Mouse (Mus musculus): Measurements from ENCODE around the gene Fadd.

Fadd gene

DNA sequence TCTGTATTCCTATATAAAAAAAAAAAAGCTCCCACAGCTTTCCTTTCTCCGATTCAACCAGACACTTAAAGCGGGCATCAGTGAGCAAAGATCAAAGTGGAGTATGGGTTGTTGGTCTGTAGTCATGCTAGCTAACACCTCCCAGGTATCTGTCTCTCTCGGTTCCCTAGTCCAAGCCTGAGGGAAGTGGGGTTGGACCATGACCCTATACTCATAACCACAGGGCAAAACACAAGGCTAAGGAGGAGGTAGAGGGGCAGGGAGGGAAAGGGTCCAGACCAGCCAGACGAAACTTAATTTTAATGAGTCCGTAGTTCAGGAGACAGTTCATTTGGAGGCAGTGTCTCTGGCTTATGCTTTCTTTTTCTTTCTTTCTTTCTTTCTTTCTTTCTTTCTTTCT, 10.0 kb downstream of the Fadd start:
- no peak for DNase-seq

DNA sequence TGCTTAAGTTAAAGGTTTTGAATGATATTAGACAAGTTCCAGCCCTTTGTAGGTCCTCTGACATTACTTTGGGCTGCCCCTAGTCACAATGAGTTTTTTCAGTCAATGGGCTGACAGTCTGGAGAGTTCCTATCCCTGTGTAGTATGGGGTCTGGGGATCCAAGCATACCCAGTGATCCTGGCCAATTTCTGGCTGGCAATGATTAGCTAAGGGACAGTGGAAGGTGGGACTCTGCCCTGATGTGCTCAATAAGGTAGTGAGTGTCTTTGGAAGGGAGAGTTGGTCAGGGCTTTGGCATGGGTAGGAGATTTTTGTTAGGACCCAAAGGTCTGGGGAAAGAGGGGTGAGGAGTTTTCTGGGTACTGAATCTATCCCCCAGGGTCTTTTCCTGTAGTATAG, 10.7 kb downstream of the Fadd start:
- DNase-seq, result no peak

GRCm38 (mm10) chr7:144569428-144569827, 12.8 kb downstream of the Fadd start:
- DNase-seq, result peak in 1 of 2 experiments; percentile 41

GRCm38 (mm10) chr7:144568091-144568490, 14.2 kb downstream of the Fadd start:
- DNase-seq, result no peak

- DNase-seq, result no peak
Observed at GRCm38 (mm10) chr7:144566921-144567682, 15.2 kb downstream of the Fadd start.

- DNase-seq, result peak; percentile 55 to 64
Observed at GRCm38 (mm10) chr7:144563456-144564155, 18.7 kb downstream of the Fadd start.

- DNase-seq, result no peak
Observed at GRCm38 (mm10) chr7:144562016-144562415, 20.2 kb downstream of the Fadd start.

DNA sequence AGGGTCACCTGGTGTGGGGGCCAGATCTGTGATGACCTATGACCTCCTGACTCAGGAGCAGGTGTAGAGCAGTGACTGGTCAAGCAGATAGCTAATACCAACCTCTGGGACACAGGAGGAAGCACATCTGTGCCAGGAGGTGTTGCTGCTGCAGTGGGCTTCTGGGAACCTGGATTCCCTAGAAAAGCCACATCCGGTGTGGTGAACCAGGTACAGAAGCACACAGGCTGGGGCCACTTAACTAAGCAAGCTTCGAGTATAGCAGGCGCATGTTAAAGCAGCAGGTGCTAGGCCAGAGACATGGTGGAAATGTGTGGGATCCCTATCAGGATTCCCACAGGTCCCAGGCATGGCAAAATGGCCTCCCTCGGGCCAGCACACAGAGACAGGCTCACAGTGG, 21.7 kb downstream of the Fadd start:
- DNase-seq, result no peak

GRCm38 (mm10) chr7:144558552-144558951, 23.7 kb downstream of the Fadd start:
- no peak for DNase-seq

DNA sequence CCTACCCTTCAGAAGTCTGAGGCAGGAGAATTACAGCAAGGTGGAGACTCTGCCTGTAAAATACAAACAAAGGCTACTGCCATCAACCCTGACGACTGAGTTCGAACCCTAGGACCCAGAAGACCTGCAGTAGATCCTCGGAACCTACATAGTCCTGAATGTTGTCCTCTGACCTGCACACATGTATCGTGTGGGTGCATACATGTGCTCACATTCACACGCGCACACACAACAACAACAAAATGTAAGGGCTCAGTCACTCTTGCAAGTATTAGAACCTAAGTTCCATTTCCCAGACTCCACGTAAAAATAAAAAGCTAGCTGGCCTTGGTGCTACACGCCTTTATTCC, 28.2 kb downstream of the Fadd start:
- DNase-seq, result no peak

GRCm38 (mm10) chr7:144553237-144554122, 28.8 kb downstream of the Fadd start, which contains the start of gene Ppfia1:
Ppfia1 (minus strand) TSS chr7:144553729.
- peak; percentile 100 for DNase-seq

DNA sequence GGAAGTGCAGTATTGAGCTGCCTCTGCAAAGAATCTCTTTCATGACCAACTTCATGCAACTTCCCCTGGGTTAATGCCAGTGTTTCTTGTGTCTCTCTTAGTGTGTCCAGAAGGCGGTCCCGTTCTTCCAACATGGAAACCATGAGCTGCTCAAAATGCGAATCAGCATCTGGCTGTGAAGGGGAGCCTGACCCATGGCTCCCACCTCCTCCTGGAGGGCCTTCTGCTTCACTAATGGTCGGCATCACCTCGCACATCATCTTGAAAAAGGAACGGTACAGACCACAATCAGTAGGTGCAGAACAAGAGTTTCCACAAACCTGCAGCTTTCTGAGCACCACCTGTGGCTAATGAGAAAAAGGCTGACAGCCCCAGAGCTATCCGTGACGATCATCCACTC, 30.0 kb downstream of the Fadd start:
- no peak for DNase-seq

DNA sequence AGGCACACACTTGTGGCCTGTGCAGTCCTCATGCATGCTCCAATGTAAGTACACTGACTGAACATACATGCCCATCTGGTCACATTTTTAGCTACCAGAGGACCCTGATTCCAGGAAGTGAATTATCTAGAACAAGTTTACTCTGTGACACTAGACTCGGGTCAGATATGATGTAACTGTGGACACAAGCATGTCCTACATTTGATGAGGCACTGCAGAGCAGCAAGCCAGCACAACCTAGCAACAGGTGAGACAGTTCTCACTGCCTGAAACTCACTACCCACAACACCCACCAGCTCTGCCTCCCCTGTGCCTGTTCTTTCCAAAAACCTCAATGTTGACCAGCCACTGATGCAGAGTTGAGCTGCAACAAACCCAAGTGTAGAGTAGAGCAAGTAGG, 31.5 kb downstream of the Fadd start:
- no peak for DNase-seq

GRCm38 (mm10) chr7:144549904-144550566, 32.2 kb downstream of the Fadd start:
- DNase-seq, result peak; percentile 63 to 78

DNA sequence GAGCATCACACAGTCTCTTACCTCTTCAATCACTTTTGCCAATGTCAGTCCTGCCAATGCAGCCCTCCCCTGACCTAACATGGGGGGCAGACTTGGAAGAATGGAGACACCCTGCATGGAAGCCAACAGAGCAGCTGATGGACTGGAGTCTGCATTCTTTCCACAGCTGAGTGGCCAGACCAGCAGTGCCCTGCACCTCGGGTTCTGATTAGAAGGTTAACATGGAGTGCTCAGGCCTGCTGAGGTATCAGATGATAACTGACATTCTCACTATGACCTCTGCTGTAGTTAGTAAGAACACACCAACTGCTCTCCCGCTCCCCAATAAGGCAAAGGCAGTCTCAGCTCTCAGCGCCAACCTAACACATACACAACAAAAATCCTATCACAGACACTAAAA, 37.0 kb downstream of the Fadd start:
- no peak for DNase-seq

GRCm38 (mm10) chr7:144541351-144541750, 40.9 kb downstream of the Fadd start:
- DNase-seq, result no peak

DNA sequence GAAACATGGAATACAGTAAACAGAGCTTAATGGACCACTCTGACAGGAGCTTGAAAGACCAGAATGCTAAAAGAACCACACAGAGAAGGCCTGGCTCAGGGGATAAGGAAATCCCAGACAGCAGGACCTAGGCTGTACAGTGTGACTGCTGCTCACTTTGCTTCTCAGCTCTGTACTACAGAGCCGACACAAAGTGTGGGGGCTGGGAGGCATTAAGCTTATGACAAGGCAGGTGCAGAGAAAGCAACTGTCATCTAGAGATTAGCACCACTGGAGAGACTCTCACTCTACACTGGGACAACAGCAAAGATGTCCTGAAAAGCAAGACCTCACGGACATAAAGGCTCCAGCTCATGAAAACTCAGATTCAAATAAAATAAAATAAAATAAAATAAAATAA, 43.1 kb downstream of the Fadd start:
- no peak for DNase-seq

GRCm38 (mm10) chr7:144538030-144538644, 44.1 kb downstream of the Fadd start:
- DNase-seq, result no peak

- no peak for DNase-seq
Observed at GRCm38 (mm10) chr7:144536367-144536766, 45.9 kb downstream of the Fadd start.

DNA sequence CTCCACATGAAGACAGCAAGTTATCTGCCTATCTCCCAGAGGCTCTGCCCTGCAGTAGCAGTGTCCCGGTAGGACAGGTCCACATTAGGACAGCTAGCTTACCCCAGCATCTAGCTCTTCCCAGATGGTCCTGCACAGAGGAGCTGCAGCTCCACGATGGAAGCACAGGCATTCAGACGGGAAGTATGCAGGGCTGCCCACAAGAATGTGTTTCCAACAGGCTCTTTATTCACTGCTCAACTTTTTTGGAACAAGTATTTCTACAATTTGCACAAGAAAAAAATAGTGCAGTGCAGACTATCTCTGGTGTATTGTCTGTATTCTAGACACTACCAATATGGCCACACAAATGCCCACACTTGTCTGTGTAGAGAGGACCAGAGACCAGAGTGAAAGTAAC, 47.5 kb downstream of the Fadd start:
- DNase-seq, result no peak

DNA sequence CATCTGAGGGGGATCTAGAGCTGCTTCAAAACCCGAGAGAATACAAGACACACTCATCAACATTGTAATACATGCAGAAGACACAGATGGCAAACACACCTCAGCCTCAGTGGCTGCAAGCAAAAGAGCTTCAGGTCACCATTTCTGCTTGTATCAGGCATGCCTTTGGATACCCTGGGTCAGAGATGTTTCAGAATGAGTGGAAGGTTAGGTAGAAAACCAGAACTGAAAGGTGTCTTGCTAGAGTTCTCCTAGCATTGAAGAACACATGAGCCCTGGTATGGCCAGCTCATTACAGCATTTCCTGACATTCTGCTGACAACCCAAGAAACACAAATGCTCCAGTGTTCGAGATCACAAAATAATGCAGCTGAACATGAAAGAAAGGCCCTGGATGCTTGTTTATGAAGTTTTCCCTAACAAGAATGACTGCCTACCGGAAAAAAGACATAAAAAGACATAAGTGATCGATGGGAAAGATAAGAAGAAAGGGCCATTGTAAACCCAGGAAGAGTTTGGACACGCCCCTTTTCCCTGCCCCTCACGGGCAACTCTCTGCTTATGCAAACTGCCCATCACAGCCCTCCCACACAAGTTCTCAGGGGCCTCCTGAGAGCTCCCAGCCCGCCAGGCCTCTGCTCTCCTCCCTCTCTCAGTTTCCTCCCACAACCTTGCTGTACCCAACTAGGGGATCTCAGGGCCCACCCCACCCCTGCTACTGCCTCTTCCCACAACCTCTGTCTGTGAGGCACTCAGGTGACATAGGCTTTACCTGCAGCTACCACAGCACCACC, 50.5 kb downstream of the Fadd start:
- DNase-seq, result no peak

DNA sequence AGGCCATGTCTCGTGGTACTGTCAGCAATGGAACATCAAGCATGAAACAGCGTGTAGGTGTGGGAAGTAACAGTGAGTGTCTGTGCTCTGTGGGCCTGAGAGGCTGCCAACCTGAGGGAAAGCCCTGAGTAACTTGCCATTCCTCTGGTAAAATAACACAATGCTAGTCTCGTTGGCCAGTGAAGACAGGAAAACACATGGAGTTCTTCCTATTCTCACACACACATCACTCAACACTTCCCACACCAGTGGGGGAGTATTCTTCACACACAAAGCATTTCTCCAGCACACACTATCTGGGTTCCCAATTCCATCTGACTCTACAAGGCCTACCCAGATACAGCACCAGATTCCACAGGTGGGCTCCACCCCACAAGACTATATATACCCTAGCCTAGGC, 52.4 kb downstream of the Fadd start:
- no peak for DNase-seq
